Mouse (Mus musculus): ENCODE measurements around the gene Bpi.

Gene Bpi

GRCm38 (mm10) chr2:158242170-158242896, 15.6 kb upstream of the Bpi start:
- DNase-seq (ENCODE audit: low spot score): no peak

GRCm38 (mm10) chr2:158243129-158243870, 14.6 kb upstream of the Bpi start:
- no peak for DNase-seq (ENCODE audit: low spot score)

- no peak for DNase-seq (ENCODE audit: low spot score)
These were observed 12.6 kb upstream of the Bpi start for GRCm38 (mm10) chr2:158245072-158245817.

- DNase-seq (ENCODE audit: low spot score): no peak
These were observed 10.0 kb upstream of the Bpi start for GRCm38 (mm10) chr2:158247852-158248251.

- no peak for DNase-seq (ENCODE audit: low spot score)
These were observed 9.6 kb upstream of the Bpi start for GRCm38 (mm10) chr2:158248318-158248717.

- no peak for DNase-seq (ENCODE audit: low spot score)
These were observed 7.3 kb upstream of the Bpi start for GRCm38 (mm10) chr2:158250558-158250957.

- no peak for DNase-seq (ENCODE audit: low spot score)
These were observed 4.1 kb upstream of the Bpi start for GRCm38 (mm10) chr2:158253806-158254205.

- peak; percentile 55 for DNase-seq (ENCODE audit: low spot score)
These were observed 1.0 kb upstream of the Bpi start for GRCm38 (mm10) chr2:158256894-158257293.

- DNase-seq (ENCODE audit: low spot score): peak; percentile 86
These were observed 887 bp downstream of the Bpi start for GRCm38 (mm10) chr2:158258781-158259180.

GRCm38 (mm10) chr2:158259498-158259897, 1.6 kb downstream of the Bpi start:
- DNase-seq (ENCODE audit: low spot score): no peak

- no peak for DNase-seq (ENCODE audit: low spot score)
These were observed 7.0 kb downstream of the Bpi start for GRCm38 (mm10) chr2:158264877-158265276.

GRCm38 (mm10) chr2:158270017-158270416, 12.1 kb downstream of the Bpi start:
- no peak for DNase-seq (ENCODE audit: low spot score)

- DNase-seq (ENCODE audit: low spot score): no peak
These were observed 15.8 kb downstream of the Bpi start for GRCm38 (mm10) chr2:158273646-158274045.

- DNase-seq (ENCODE audit: low spot score): no peak
These were observed 17.5 kb downstream of the Bpi start for GRCm38 (mm10) chr2:158275349-158275748.

- DNase-seq (ENCODE audit: low spot score): no peak
These were observed 17.9 kb downstream of the Bpi start for GRCm38 (mm10) chr2:158275811-158276210.

GRCm38 (mm10) chr2:158276451-158276850, 18.6 kb downstream of the Bpi start:
- no peak for DNase-seq (ENCODE audit: low spot score)

GRCm38 (mm10) chr2:158276878-158277277, 19.0 kb downstream of the Bpi start:
- no peak for DNase-seq (ENCODE audit: low spot score)

GRCm38 (mm10) chr2:158279656-158280055, 21.8 kb downstream of the Bpi start:
- no peak for DNase-seq (ENCODE audit: low spot score)

- no peak for DNase-seq (ENCODE audit: low spot score)
These were observed 23.8 kb downstream of the Bpi start for GRCm38 (mm10) chr2:158281497-158282205.

- no peak for DNase-seq (ENCODE audit: low spot score)
These were observed 25.2 kb downstream of the Bpi start for GRCm38 (mm10) chr2:158283136-158283535.

GRCm38 (mm10) chr2:158283771-158284170, 25.9 kb downstream of the Bpi start:
- no peak for DNase-seq (ENCODE audit: low spot score)

GRCm38 (mm10) chr2:158284571-158284970, 26.7 kb downstream of the Bpi start:
- peak; percentile 85 for DNase-seq (ENCODE audit: low spot score)

Measured in embryo, embryonic 10 days (tissue).